Mouse (Mus musculus): ENCODE results near the gene Reep3.

DNA sequence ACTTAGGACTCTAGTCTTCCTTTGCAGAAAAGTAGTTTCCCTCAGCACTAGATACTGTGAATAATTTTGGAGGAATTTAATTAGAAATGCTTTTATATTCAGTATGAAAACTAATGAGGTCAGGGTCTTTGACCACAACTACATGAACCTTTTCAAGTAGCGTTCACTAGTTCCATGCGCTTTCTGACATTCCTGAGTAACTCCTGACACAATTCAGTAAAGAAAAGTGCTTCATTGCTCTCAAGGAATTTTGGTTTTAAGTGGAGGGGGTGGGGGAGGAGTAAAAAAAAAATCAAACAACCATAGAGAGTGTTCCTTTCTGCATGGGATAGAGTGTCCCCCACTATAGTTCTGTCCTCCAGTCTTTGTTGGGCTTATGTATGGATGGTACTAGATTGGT lies 23.9 kb upstream of the Reep3 start:
- TF ChIP-seq CTCF (IDR thresholded peaks at IDR 0.05; ENCODE audit: low read depth, low read length) (no peak), POLR2A (IDR thresholded peaks at IDR 0.05; ENCODE audit: insufficient read depth, low read length) (no peak)

All from ES-Bruce4 (cell line).